Mouse (Mus musculus) T-cell, adult 2 months (primary cell): ENCODE data around the gene Xirp1.
A peak's percentile ranks its signal among the peaks of the same experiment; 100 is the strongest.

Experiments used
- DNase-seq: peaks from one replicate; pipeline ENCODE4 v3.0.0; 2022; ENCODE audit warnings: low spot score

Gene Xirp1

DNA sequence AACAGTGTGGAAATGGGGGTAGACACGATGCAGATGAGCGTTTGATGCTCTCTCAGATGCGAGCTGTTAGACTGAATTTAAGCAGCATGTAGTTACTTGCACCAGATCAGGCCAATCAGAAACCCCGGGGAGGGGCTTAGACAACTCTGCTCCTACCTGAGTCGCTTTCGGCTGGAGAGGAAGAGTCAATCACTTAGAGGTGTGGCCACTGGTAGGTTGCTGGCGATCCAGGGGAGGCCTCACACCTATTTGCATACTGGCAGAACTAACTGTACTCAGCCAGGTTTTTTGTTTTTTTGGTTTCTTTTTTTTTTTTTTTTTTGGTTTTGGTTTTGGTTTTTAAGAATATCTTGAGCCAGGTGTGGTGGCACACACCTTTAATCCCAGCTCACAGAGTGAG lies 35.1 kb downstream of the Xirp1 start:
- no peak for DNase-seq

DNA sequence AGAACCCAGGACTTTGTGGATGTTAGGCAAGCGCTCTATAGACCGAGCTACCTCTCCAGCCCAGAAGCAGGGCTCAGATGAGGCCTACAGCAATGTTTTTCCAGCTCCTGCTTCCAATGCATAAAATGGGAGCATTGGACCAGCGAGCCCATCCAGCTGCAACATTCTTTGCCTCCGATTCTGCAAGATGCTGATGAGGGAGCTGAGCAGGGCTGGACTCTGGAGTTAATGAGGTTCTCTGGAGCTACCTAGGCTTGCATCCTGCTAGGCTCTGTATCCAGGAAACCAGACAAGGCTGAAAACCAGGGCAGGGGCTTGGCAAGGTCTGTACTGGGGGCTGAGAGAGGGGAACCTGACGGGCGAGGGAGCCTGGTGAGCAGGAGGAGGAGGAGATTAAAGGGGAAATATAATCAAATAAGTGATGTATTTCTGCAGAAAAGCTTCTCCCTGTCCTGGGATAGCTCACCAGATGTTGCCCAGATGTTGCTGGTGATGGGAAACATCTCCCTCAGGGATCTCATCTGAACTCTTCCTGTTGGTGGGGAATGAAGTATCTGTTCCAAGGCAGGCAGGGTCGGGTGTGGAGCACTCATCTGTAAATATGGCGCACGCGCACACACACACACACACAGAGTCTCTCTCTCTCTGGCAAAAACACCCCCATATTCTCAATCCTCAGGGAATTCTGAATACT lies 37.4 kb downstream of the Xirp1 start:
- no peak for DNase-seq

DNA sequence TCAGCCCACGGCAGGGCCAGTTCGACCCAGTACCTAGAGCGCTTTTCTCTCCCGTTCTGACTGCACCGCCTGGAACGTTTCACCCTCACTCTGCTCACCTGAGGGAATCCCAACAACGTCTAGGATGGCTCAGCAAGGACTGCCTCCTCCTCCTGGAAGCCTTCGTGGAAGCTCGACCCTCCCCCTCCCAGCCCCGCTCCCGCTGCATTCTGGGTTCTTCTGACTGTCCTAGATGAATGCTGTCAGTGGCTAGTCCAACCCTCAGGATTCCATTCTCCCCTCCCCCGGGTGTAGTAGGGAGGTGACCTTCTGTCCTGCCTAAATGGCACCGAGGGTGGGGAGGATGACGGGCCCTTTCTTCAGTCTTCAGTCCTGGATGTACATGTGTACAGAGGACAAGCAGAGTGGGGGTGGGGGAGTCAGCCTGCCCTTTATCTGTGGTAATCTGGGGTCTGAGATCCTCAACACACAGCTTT lies 38.8 kb downstream of the Xirp1 start, which contains the start of gene Csrnp1:
TSS of gene Csrnp1 (minus strand) at position 123 of the 476 bp plus-strand sequence.
- no peak for DNase-seq

DNA sequence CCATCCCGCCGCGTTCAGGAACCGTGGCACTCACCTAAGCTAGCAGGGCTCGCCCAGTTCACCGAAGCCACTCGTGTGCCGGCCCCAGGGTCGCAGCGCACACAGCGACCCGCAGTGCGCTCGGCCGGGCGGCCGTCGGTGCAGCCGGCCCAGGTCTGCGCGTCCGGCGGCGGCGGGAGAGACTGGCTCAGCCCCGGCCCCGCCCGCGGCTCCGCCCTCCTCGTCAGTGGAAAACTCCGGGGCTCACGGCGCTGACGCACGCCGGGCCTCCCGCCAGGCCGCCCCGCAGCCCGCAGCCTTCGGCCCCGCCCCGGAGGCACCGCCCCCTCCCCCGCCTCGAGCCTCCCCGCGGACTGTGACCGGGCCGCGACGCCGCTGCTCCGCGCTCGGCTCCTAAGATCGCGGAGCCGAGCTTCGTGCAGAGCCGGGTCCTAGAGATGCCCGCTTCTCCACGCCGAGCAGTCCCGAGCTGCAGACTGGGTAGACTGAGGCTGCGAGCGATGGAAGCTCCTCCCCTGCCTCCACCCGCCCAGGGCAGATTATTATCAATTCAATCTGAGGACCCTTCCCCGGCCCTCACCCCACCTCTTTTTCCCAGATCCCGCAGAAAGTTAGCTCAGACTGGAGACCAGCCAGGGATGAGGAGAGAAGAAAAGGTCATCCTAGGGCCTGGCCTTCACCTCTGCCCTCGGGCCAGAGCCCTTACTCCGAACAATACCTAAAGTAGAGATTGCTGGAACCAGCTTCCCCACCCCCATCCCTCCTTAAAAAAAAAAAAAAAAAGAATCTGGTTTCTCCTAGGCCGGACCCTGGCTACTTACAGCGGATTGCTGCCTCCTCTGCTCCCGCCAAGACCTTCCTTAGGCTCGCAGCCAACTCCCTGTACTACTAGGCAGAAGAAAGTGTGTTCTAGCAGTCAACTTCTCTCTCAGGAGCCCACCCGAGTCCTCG lies 39.5 kb downstream of the Xirp1 start:
- peak; percentile 76 for DNase-seq

DNA sequence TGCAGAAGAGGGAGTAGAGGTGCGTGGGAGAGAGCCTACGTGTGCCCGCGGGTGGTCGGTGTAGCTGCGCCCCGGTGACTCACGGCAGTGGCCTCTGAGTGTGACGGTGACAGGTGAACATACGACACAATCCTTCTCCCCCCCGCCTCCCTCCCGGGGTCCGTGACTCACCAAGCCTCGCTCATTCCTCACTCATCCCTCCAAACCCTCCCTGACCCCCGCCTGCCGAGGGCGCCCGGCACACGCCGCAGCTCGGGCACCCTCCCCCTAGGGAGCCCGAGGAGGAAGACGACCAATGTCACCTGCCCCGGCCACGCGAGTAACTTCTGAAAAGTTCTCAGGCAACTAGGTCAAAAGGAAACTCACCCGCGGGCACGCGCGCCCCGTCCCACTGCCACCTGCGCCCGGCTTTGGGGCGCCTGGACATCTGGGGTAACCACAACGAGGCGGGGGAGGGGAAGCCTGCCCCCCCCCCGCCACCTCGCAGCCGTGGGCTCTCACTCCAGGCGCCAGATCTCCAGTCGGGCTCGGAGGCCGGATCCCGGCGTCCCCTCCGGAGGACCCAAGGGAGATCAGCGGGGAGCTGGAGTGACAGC lies 40.3 kb downstream of the Xirp1 start:
- peak; percentile 73 for DNase-seq

DNA sequence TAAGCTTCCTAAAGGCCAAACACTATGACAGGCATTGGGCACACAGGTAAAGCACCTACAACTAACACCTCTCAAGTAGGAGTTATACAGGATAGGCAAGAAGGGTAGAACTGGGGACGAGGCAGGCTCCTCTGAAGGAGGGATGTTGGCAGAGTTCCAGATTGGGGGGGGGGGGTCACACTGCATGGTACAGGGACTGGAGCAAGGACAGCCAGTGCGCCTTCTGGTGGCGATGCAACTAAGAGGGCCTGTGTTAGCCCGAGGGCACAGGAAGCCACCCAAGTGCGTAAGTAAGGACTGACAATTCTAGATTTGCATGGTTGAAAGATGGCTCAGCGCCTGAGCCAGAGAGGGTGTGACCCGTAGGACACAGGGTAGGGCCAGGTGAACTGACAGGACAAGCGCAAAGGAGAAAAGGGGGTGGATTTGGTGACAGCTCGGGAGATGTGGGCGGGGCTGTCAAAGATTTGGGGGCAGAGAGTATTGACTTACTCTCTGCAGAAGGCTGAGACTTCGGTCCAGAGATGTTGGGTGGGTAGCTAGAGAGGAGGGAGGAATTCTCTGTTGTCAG lies 41.1 kb downstream of the Xirp1 start:
- DNase-seq: peak; percentile 85

DNA sequence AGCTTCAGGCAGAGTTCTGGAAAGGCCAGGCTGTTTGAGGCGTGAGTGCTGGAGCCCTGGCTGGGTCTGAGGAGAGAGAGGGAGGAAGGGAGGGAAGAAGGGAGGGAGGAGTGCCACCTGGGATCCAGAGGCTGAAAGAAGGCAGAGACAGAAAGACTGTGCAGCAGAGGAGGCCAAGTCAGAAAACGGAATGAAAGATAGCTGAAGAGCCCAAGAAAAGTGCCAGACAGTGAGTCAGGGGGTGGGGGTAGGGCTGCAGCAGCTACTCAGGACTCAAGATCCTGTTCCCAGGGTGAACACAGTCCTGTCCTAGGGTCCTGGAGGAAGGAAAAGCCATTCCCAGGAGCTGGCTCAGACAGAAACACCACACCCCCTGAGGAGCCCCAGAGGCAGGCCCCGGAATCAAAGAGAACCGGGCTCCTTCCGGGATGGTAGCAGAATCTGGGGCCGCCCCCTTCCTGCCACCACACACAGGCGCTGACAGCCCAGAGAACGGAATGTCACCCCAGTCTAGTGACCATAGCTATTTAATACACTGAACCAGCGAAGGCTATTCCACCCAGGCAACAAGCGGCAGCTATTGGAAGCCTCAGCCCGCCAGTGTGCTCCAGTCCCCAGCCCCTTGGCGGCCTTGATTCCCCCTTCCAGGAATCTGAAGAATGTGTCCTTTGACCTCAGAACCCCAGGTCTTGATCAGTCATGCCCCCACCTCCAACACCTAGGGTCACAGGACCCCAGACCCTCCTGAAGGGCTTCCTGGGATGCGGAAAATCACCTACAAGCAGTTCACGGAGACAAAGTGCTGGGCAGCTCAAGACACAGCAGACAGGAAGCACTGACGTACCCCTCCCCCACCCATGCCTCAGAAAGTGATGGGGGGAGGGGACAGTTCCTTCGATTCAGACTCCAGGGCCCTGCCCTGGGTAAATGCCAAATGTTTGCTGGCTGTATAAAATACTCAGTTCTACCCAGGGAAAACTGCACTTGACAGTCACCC lies 41.9 kb downstream of the Xirp1 start:
- peak; percentile 79 for DNase-seq

DNA sequence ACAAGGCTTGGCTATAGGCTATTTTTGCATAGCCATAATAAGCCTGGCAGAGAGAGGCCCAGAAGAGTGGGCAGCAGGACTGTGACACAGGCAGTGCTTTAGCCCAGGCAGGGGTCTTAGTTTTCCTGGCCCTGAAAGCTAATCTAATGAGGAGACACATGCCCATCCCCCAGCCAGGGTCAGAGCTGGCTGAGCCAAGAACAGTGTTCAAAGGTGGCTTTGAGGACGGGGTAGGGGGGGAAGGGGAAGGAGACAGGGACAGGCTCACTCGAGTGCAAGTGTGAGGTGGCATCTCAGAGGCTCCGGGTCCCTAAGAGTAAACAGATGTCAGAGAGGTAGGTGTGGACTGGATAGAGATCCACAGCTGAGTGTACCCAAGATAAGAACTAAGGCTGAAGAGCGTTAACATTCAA lies 42.6 kb downstream of the Xirp1 start:
- no peak for DNase-seq

DNA sequence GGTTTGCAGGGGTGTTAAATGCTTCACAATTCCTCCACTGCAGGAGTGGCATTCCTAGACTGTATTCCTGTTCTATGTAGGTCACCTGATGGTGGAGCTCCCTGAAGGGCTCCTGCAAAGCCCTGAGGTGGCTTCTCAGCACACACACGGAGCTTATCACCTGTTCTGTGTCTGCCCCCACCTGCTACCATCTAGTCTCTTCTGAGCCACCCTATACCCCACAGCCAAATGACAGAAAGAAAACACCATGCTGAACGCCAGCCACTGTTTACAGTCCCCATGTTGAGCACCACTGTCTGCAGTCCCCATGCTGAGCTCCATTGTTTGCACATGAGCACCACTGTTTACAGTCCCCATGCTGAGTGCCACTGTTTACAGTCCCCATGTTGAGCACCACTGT lies 43.6 kb downstream of the Xirp1 start:
- DNase-seq: no peak

DNA sequence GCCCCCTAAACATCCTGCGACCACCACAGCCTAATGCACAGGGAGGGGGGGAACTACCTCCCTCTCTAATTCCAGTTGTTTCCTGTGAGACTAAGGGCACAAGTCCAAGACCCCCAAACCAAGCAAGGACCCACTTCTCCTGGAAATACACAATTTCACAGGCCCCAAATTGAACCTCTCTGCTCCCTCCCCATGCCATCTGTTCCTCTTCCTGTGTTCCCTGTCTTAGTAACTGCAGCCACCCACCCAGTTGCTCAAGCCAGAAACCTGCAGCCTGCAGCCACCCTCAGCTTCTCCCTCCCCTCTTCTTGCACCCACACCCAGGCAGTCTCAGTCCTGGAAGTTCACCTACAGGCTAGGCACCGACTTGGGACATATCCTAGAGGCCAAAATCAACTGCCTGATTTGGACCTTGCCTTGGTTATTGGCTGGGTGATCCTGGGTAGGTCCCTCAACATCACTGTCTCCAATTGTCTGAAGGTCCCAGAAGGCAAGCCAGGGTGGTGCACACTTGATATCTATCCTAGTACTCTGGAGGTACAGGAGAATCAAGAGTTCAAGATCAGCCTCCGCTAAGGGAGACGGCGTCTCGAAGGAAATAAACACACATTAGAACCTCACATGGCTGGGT lies 44.5 kb downstream of the Xirp1 start:
- DNase-seq: no peak

DNA sequence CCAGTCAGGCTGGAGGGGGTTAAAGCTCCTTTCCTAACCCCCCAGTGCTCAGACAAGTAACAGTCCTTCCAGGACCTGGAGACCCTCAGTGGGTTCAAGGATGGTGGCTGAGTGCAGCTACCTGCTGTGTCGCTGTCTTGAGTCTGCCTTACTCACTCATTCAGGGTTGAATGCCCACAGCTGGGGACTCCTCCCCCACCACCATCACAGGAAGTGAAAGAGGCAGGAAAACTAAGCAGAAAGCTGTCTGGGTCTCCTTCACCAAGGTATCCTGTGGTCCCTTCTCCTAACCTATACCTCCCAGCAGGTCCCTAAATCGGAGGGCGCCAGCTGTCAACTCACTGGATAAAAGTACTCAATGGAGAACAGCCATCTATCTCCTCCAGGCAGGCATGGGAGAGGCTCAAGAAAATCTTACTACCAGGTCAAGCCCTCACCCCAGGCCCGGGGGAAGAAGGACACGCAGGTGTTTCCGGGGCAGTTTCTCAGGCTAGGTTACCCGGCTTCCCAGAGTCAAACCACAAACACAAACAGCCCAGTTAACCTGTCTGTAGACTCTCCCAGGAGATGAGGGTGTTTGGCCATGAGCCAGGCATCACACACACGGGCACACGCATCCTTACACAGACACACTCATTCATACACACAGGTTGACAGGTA lies 45.1 kb downstream of the Xirp1 start:
- DNase-seq: peak; percentile 64

DNA sequence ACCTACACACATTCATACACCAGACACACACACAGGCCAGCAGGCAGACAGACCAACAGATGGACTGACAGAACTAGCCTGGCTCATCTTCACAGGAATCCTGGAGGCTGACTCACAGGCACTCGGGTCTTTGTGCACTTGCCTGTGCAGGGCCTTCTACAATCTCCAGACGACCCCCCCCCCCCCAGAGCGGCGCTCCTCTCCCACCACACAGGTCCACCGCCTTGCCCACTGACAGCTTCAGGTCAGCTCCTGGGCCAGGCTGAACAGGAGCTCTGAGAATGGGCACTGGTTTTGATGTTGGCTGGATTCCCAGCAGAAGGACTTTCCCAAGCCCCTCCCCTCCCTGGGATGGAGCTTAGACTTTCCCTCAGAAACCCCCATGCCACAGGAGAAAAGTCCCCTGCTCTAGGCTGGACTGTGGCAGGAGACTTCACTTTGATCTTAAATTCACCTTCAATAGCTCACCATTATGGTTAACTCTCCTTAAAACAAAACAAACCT lies 45.8 kb downstream of the Xirp1 start:
- no peak for DNase-seq

DNA sequence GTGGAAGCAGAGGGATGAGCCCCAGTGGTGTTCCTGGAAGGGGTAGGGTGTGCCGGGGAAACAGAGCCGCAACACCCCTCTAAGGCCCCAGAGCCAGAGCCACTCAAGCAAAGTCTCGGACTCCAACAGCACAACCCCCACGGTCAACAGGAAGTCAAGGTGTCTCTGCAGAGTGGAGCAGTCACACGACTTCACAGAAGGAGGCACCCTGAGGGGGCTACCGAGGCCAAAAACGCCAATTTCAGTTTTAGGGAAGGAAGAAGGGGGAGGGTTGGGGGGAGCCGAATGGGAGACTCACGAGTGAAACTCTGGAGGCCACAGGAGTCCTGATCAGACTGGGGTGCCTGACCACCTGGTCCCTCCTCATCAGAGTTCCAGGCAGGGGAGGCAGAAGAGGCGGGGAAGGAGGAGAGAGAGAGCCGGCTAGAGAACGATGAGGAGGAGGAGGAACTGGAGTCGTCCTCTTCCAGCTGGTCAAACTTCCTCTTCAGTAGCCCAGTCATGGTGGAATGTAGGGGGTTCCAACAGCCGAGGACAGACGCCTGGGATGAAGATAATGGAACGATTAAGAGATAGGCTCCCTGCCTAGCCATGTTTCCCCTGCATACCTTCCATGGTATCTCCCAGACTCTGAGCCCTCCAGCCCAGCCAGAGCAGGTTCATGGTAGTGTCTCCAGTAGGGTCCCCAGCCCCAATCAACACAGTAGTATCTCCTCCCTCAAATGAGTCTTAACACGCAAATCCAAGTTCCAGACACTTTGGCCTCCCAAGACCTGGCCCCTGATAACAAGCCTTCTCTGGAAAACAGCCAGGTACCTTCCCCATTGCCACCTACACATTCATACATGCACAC lies 46.5 kb downstream of the Xirp1 start:
- DNase-seq: peak; percentile 35

DNA sequence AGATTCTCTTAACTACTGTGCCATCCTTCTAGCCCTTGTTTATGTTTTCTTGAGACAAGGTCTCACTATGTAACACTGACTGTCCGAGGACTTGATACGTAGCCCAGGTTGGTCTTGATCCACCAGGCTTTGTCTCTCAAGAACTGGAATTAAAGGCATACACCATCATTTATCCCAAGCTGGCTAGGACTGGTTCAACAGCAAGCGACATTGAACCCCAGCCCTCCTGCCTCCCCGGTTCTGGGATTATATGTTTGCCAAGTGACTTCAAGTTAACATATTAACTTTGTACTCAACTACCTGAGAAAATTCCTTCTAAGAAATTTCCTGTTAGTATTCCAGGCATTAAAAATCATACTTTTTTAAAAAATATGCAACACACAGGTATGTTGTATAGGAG lies 48.1 kb downstream of the Xirp1 start:
- no peak for DNase-seq

DNA sequence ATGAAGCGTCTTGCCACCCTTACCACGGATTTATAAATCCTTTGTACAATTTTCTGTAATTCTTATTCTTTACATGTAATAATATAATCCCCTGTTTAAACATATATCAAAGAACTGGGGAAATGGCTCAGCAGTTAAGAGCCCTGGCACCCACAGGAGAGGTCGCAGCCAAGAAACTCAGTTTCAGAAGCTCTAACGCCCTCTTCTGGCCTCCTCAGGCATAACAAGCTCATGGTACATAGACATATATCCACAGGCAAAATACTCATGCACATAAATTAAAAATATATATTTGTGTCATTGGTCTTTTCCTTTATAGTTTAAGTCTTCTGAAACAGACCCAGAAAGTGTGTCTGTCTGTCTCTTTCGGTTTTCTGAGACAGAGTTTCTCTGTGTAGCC lies 48.8 kb downstream of the Xirp1 start:
- no peak for DNase-seq

DNA sequence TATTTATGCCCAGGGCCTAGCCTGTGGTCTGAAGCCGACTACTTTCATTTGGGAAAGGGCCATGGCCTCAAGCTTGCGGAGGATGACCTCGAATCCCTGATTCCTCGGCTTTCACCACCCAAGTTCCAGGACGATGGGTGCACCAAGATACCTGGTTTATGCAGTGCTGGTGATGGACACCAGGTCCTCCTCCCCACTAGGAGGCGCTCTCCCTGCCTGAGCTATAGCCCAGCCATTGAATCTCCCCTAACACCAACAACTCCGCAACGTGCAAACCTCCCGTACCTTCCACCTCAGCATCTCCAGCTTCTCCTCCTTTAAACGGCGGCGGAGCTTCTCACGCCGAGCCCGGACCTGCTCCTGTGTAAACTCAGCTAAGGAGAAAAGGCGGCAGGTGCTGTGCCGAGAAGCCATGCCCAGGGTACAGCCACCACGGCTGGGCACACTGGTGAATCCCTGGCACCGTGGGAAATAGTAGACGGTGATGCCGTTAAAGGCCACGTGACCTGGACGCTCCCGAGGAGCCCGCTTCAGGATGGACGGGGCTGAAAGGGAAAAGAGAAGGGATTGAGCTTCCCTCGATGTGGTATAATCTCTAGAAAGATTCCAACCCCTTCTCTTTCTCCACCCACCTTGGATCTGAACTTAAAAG lies 49.4 kb downstream of the Xirp1 start:
- DNase-seq: peak; percentile 45

DNA sequence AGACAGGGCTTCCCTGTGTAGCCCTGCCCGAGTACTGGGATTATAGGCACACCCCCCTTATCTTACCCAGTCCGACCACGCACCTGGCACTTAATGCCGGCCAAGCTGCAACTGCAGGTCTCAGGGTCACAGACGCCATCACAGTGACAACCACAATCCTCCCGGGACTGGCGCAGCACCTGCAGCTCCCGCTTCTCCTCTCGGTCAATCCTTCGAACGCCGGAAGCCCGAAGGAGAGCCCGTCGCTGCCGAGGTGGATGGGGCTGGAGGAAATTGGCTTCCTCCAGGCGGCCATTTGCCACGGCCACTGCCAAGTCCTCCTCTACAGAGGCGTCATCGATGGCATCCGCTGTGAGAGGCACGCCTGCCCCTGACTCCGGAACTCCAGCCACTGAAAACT lies 50.1 kb downstream of the Xirp1 start:
- no peak for DNase-seq

DNA sequence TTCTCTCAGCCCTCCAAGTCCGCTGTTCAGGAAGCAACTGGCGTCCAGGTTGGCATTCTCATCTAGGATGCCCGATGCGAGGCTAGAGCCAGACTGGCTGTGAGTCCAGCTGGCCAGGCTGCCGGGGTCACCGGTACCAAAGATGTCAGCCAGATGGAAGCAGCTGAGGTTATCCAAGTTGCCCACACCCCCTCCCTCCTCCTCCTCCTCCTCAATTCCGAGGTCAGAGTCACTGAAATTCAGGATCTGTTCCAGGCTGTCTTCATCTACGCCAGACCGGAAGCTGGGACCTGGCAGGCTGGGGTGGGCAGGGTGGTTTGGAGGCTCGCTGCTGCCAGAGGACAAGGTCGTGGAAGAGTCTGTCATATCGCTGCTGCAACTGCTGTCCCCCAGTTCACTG lies 50.8 kb downstream of the Xirp1 start:
- no peak for DNase-seq
